Mouse (Mus musculus) limb, embryonic 15.5 days (tissue): ENCODE results near the gene Pear1. TPM values are rescaled to one million over a fixed set of nuclear protein-coding genes. Genes with fewer than 3 reads are reported as not detected.

ENCODE experiments used
- polyA plus RNA-seq: library from polyadenylated mRNA; unstranded; fragments of >200 nt; fragmentation: Nextera tagmentation; extraction: Ambion mirVana; gene quantifications from 2 replicates; pipeline ENCODE4 v1.2.1, GENCODE M21; 2015

The Pear1 gene
- polyA plus RNA-seq, 1 experiment from 2014 or later, result 24.6 TPM

Other genes with a start within 250 kb of the Pear1 start
- 15.3 and 17.0 TPM in 2 replicates for gene Arhgef11, start 206.7 kb downstream of the Pear1 start, polyA plus RNA-seq
- 0.36 and 0.59 TPM in 2 replicates for gene Lrrc71, start 75.7 kb downstream of the Pear1 start, polyA plus RNA-seq
- 0.48 and 0.76 TPM in 2 replicates for gene Ntrk1, start 29.1 kb downstream of the Pear1 start, polyA plus RNA-seq
- 0.19 and 0.36 TPM in 2 replicates for gene Insrr, start 27.4 kb downstream of the Pear1 start, polyA plus RNA-seq
- gene Sh2d2a, start 22.4 kb upstream of the Pear1 start, polyA plus RNA-seq, result 0.05 TPM in 1 of 2 replicates, not detected in the other
- 13.1 and 15.0 TPM in 2 replicates for gene Prcc, start 61.3 kb upstream of the Pear1 start, polyA plus RNA-seq
- 223 and 241 TPM in 2 replicates for gene Hdgf, start 82.0 kb upstream of the Pear1 start, polyA plus RNA-seq
- gene Mrpl24, start 95.2 kb upstream of the Pear1 start, polyA plus RNA-seq, result 62.9 and 64.3 TPM in 2 replicates
- 48.5 and 56.0 TPM in 2 replicates for gene Isg20l2, start 106.0 kb upstream of the Pear1 start, polyA plus RNA-seq
- 18.4 and 18.5 TPM in 2 replicates for gene Rrnad1, start 106.4 kb upstream of the Pear1 start, polyA plus RNA-seq
- 249 and 274 TPM in 2 replicates for gene Crabp2, start 124.4 kb upstream of the Pear1 start, polyA plus RNA-seq
- 26.6 and 37.2 TPM in 2 replicates for gene Nes, start 146.8 kb upstream of the Pear1 start, polyA plus RNA-seq
- gene Bcan, start 175.9 kb upstream of the Pear1 start, polyA plus RNA-seq, result 0.72 and 1.1 TPM in 2 replicates
- gene Hapln2, start 203.3 kb upstream of the Pear1 start, polyA plus RNA-seq, result not detected in 2 replicates
- gene Gpatch4, start 218.8 kb upstream of the Pear1 start, polyA plus RNA-seq, result 29.4 and 32.6 TPM in 2 replicates
- 184 and 193 TPM in 2 replicates for gene Naxe, start 234.2 kb upstream of the Pear1 start, polyA plus RNA-seq